Mouse (Mus musculus) lung, postnatal 4 days (tissue): ENCODE results near the gene Ihh.

Source experiments
- DNase-seq, 2 experiments: peaks; one replicate each; pipeline ENCODE4 v3.0.0; 2021

Ihh gene

GRCm38 (mm10) chr1:74941651-74942360 is 9.7 kb downstream of the Ihh start:
- no peak for DNase-seq

GRCm38 (mm10) chr1:74939762-74940161 is 11.7 kb downstream of the Ihh start:
- DNase-seq, result peak in 1 of 2 experiments; percentile 26

- DNase-seq, result no peak
Measured at GRCm38 (mm10) chr1:74936221-74936830, 15.1 kb downstream of the Ihh start.

GRCm38 (mm10) chr1:74935402-74935801 is 16.1 kb downstream of the Ihh start, which contains the start of gene Cfap65:
TSS of gene Cfap65 (minus strand) at chr1:74935599.
- DNase-seq, result peak in 1 of 2 experiments; percentile 23

GRCm38 (mm10) chr1:74927621-74928296 is 23.7 kb downstream of the Ihh start:
- no peak for DNase-seq

GRCm38 (mm10) chr1:74926721-74927120 is 24.8 kb downstream of the Ihh start:
- DNase-seq, result peak in 1 of 2 experiments; percentile 49

GRCm38 (mm10) chr1:74924464-74924863 is 27.0 kb downstream of the Ihh start:
- no peak for DNase-seq

- DNase-seq, result no peak
Measured at GRCm38 (mm10) chr1:74915706-74916105, 35.8 kb downstream of the Ihh start.

GRCm38 (mm10) chr1:74902191-74902590 is 49.3 kb downstream of the Ihh start:
- no peak for DNase-seq

- peak; percentile 20 to 47 for DNase-seq
Measured at GRCm38 (mm10) chr1:74901686-74902085, 49.8 kb downstream of the Ihh start.

- peak; percentile 76 to 87 for DNase-seq
Measured at GRCm38 (mm10) chr1:74900341-74901285, 50.9 kb downstream of the Ihh start.

- no peak for DNase-seq
Measured at GRCm38 (mm10) chr1:74898656-74899431, 52.6 kb downstream of the Ihh start.

- DNase-seq, result no peak
Measured at GRCm38 (mm10) chr1:74897976-74898375, 53.5 kb downstream of the Ihh start.
